Mouse (Mus musculus) G1E (cell line): ENCODE measurements around the gene Srd5a2. TPM values are rescaled to one million over a fixed set of nuclear protein-coding genes. Genes with fewer than 3 reads are reported as not detected.

ENCODE experiments used
- ATAC-seq: 2 replicates; pipeline ENCODE4 v1.8.0; 2016; ENCODE audit warnings: mild to moderate bottlenecking; ENCODE audit not compliant: insufficient number of reproducible peaks, poor library complexity, low FRiP score, severe bottlenecking; ENCODE audit errors: extremely low read depth
- DNase-seq: peaks from one replicate; pipeline ENCODE4 v3.0.0; 2012; ENCODE audit warnings: low spot score
- H3K27me3 ChIP-seq: 2 replicates; pipeline ENCODE4 v1.6.1; 2012; ENCODE audit warnings: mild to moderate bottlenecking, low read length, inconsistent platforms; ENCODE audit not compliant: insufficient read depth
- H3K36me3 ChIP-seq: replicated peaks from 2 replicates; pipeline ENCODE3; 2012; ENCODE audit warnings: mild to moderate bottlenecking, inconsistent platforms
- H3K4me1 ChIP-seq: 2 replicates; pipeline ENCODE4 v1.6.1; 2012; ENCODE audit warnings: low read depth, low read length, inconsistent platforms, mixed read lengths; ENCODE audit not compliant: insufficient read depth
- H3K4me3 ChIP-seq: 2 replicates; pipeline ENCODE4 v1.5.1; 2012; ENCODE audit warnings: low read depth, mild to moderate bottlenecking, inconsistent platforms, low read length, moderate library complexity, mixed read lengths
- H3K9me3 ChIP-seq: replicated peaks from 2 replicates; pipeline ENCODE4 v1.6.1; 2012; ENCODE audit warnings: inconsistent platforms
- CTCF ChIP-seq: IDR thresholded peaks from 2 replicates; pipeline ENCODE4 v1.5.1; 2012; ENCODE audit warnings: low read depth, low read length, inconsistent platforms, mixed read lengths
- GATA1 ChIP-seq: IDR thresholded peaks from 2 replicates; pipeline ENCODE4 v1.6.1; 2012; ENCODE audit warnings: borderline replicate concordance, low read length, inconsistent platforms, mixed read lengths
- GATA2 ChIP-seq: IDR thresholded peaks from 2 replicates; pipeline ENCODE4 v1.6.1; 2012; ENCODE audit warnings: low read depth, low read length, inconsistent platforms, borderline replicate concordance
- POLR2AphosphoS5 ChIP-seq: IDR thresholded peaks from 2 replicates; pipeline ENCODE4 v1.6.1; 2012; ENCODE audit warnings: low read depth, low read length, inconsistent platforms; ENCODE audit not compliant: insufficient replicate concordance
- TAL1 ChIP-seq: conservative IDR thresholded peaks from 2 replicates; pipeline ENCODE4 v1.6.1; 2012; ENCODE audit warnings: low read depth, low read length, inconsistent platforms, mixed read lengths
- polyA plus RNA-seq: library from polyadenylated mRNA; stranded (reverse); fragments of >175 nt; gene quantifications from 2 replicates; pipeline ENCODE4 v1.2.3, GENCODE M21; 2012
- total RNA-seq, 2 experiments: library from RNA; stranded (forward) in 1 of 2; stranded (reverse) in 1 of 2; fragments of 200-1000 nt in 1 of 2; fragments of >200 nt in 1 of 2; fragmentation: Nextera tagmentation in 1 of 2; gene quantifications; 2 replicates each; pipeline ENCODE4 v1.2.3; 2014 to 2017

Gene Srd5a2
- total and polyA plus RNA-seq, 3 experiments: not detected

DNA sequence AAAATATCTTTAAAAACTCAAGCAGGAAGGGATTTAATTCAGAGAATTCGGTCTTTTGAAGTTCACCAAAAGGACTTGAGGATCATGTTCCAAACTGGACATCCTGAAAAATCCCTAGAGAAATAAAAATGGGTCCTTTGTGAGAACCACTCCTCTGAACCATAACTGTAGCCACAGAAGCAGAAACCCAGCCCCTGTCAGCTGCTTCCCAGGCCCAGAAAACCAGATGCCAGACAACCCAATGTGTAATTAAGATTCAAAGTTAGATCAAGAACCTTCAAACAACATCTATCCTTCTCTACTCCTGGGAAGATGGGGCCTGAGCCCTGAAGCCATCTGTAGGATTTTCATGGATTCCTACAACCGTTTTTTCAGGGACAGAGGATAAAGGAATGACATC, 61.1 kb downstream of the Srd5a2 start:
- no peak for TF ChIP-seq CTCF
- no peak for TF ChIP-seq TAL1
- no peak for TF ChIP-seq POLR2AphosphoS5
- TF ChIP-seq GATA1: no peak
- TF ChIP-seq GATA2: no peak
- ATAC-seq (no peak), DNase-seq (no peak)
- no peak overlapping the region for H3K4me3 ChIP-seq
- H3K27me3 ChIP-seq: no peaks in the 10 kb centered on the region
- H3K9me3 ChIP-seq: no peaks in the 10 kb centered on the region
- no peaks in the 10 kb centered on the region for H3K36me3 ChIP-seq
- no peaks in the 10 kb centered on the region for H3K4me1 ChIP-seq

DNA sequence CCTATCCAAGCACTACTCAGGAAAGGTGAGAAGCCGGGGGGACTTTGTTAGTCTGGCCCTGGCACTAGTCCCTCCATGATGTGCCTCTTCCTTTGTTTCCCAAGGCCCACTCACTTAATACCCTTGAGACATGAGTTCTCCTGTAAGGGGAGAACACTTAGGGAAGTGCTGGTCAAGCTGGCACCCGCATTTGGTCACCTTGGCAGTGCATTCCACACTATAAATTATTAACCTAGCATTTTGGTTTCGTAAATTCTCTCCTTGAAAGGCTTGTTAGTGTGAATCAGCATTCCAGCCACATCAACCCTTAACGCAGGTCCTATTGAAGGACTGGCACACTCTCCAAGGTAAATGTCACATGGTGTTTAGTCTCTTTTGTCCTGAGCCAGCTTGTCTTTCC, 61.8 kb downstream of the Srd5a2 start:
- DNase-seq: no peak
- no peak overlapping the region for H3K4me3 ChIP-seq
- H3K9me3 ChIP-seq: no peaks in the 10 kb centered on the region
- H3K4me1 ChIP-seq: no peaks in the 10 kb centered on the region
- no peaks in the 10 kb centered on the region for H3K36me3 ChIP-seq
- TF ChIP-seq TAL1 (no peak), GATA2 (no peak)
- ATAC-seq: no peak
- H3K27me3 ChIP-seq: no peaks in the 10 kb centered on the region

GRCm38 (mm10) chr17:73984508-73984907, 63.2 kb downstream of the Srd5a2 start:
- TF ChIP-seq POLR2AphosphoS5 (no peak), GATA1 (no peak), CTCF (no peak), GATA2 (no peak), TAL1 (no peak)
- H3K4me1 ChIP-seq: no peaks in the 10 kb centered on the region
- no peaks in the 10 kb centered on the region for H3K36me3 ChIP-seq
- DNase-seq: no peak
- no peak overlapping the region for H3K4me3 ChIP-seq
- no peak for ATAC-seq
- no peaks in the 10 kb centered on the region for H3K27me3 ChIP-seq
- H3K9me3 ChIP-seq: no peaks in the 10 kb centered on the region

DNA sequence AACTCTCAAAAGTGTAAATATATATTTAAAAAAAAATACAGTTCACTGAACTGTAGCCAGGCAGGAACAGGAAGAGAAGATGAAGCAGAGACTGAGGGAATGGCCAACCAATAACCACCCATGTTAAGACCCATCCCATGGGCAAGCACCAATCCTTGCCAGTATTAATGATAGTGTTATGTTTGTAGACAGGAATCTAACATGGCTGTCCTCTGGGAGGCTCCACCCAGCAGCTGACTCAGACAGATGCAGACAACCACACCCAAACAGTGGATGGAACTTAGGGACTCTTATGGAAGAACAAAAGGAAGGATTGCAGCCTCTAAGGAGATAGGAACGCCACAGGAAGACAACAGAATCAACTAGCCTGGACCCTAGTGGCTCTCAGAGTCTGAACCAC, 64.8 kb downstream of the Srd5a2 start:
- no peak for DNase-seq
- no peaks in the 10 kb centered on the region for H3K36me3 ChIP-seq
- TF ChIP-seq GATA1: no peak
- no peak for TF ChIP-seq CTCF
- TF ChIP-seq POLR2AphosphoS5: no peak
- TF ChIP-seq GATA2: no peak
- TF ChIP-seq TAL1: no peak
- no peaks in the 10 kb centered on the region for H3K27me3 ChIP-seq
- H3K4me3 ChIP-seq: no peak overlapping the region
- no peaks in the 10 kb centered on the region for H3K4me1 ChIP-seq
- H3K9me3 ChIP-seq: no peaks in the 10 kb centered on the region
- no peak for ATAC-seq

- DNase-seq (no peak), ATAC-seq (no peak)
- Histone ChIP-seq H3K4me3 (no peak overlapping the region), H3K9me3 (peaks cover 9% of the 10 kb centered on the region), H3K36me3 (no peaks in the 10 kb centered on the region), H3K27me3 (no peaks in the 10 kb centered on the region), H3K4me1 (no peaks in the 10 kb centered on the region)
- TF ChIP-seq POLR2AphosphoS5 (no peak), CTCF (no peak), TAL1 (no peak), GATA2 (no peak), GATA1 (no peak)
Measured at GRCm38 (mm10) chr17:73976066-73976465, 71.7 kb downstream of the Srd5a2 start.

DNA sequence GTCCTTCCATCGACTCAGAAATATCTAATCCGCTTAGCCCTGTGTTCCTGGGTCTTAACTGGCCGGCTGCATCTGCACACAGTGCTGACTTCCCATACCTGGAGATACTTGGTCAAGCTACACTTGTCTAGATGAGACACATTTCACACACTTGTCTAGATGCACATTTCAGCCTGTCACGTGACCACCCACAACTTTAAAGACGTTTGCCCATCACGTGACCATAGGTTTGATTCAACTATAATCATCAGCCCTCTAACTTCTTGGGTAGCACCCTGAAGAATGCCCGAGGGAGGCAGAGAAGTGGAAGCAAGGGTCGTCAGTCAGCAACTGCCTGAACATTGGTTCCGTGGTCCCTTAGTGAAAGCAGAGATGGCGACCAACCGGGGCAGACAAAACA, 75.1 kb downstream of the Srd5a2 start:
- H3K9me3 ChIP-seq: peaks cover 13% of the 10 kb centered on the region
- TF ChIP-seq TAL1: no peak
- no peak for TF ChIP-seq POLR2AphosphoS5
- no peak for TF ChIP-seq GATA1
- no peak for TF ChIP-seq GATA2
- TF ChIP-seq CTCF: no peak
- DNase-seq (no peak), ATAC-seq (no peak)
- H3K36me3 ChIP-seq: no peaks in the 10 kb centered on the region
- no peaks in the 10 kb centered on the region for H3K4me1 ChIP-seq
- no peak overlapping the region for H3K4me3 ChIP-seq
- no peaks in the 10 kb centered on the region for H3K27me3 ChIP-seq

GRCm38 (mm10) chr17:73971291-73971690, 76.4 kb downstream of the Srd5a2 start:
- DNase-seq (no peak), ATAC-seq (no peak)
- Histone ChIP-seq H3K4me1 (no peaks in the 10 kb centered on the region), H3K36me3 (no peaks in the 10 kb centered on the region), H3K9me3 (peaks cover 13% of the 10 kb centered on the region), H3K4me3 (no peak overlapping the region), H3K27me3 (no peaks in the 10 kb centered on the region)
- no peak for TF ChIP-seq TAL1
- TF ChIP-seq CTCF: no peak
- TF ChIP-seq POLR2AphosphoS5: no peak
- TF ChIP-seq GATA2: no peak
- no peak for TF ChIP-seq GATA1
